Mouse (Mus musculus) bone marrow, adult 2 months (tissue): ENCODE measurements around the gene Glis3.

Experiments
- CTCF ChIP-seq: fragments of 200-500 bp; IDR thresholded peaks from 2 replicates; pipeline ENCODE4 v1.5.1; 2011; ENCODE audit warnings: low read length, control low read depth; ENCODE audit not compliant: control insufficient read depth, insufficient read depth
- POLR2A ChIP-seq: fragments of 200-500 bp; IDR thresholded peaks from 2 replicates; pipeline ENCODE4 v1.6.1; 2011; ENCODE audit warnings: low read depth, mild to moderate bottlenecking, control low read depth, low read length, borderline replicate concordance; ENCODE audit not compliant: control insufficient read depth

DNA sequence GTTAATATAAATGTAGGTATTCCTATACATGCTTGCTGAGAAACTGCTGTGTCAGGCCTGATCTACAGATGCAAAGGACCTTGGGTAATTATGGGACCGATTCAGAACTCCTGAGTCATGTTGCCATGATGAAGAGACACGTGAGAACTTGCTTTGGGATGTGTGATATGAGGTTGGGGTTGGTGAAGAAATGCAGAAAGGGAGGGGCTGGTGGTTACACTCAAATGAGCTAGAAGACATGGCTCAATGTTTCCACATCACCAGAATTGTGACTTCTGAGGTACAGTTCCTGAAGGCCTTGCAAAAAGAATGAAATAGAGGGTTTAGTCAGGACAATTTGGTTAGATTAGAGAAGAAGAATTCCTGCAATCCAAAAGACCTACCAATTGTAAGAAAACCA is 405.4 kb downstream of the Glis3 start:
- no peak for TF ChIP-seq POLR2A
- no peak for TF ChIP-seq CTCF
